Mouse (Mus musculus) liver, adult 2 months (tissue): ENCODE data around the gene Ddx54. TPM values are rescaled to one million over a fixed set of nuclear protein-coding genes. Genes with fewer than 3 reads are reported as not detected.

Experiments used
- DNase-seq: peaks from one replicate; pipeline ENCODE4 v3.0.0-alpha.2; 2011; ENCODE audit warnings: low read depth, low spot score; ENCODE audit errors: extremely low read depth
- H3K27ac ChIP-seq: fragments of 200-500 bp; replicated peaks from 2 replicates; pipeline ENCODE4 v1.5.1; 2012; ENCODE audit warnings: low read depth, mild to moderate bottlenecking, control low read depth, inconsistent platforms, low read length; ENCODE audit not compliant: insufficient read depth
- H3K27me3 ChIP-seq: fragments of 200-500 bp; 2 replicates; pipeline ENCODE4 v1.6.1; 2012; ENCODE audit warnings: mild to moderate bottlenecking, moderate library complexity, low read length, inconsistent platforms; ENCODE audit not compliant: control insufficient read depth, insufficient read depth
- H3K36me3 ChIP-seq: fragments of 200-500 bp; 2 replicates; pipeline ENCODE4 v1.6.1; 2012; ENCODE audit warnings: low read length, inconsistent platforms; ENCODE audit not compliant: control insufficient read depth, insufficient read depth
- H3K4me1 ChIP-seq: fragments of 200-500 bp; 2 replicates; pipeline ENCODE4 v1.6.1; 2011; ENCODE audit warnings: low read length; ENCODE audit not compliant: control insufficient read depth, insufficient read depth
- H3K4me3 ChIP-seq: fragments of 200-500 bp; 2 replicates; pipeline ENCODE4 v1.5.1; 2011; ENCODE audit warnings: low read depth, mild to moderate bottlenecking, control low read depth, low read length, moderate library complexity; ENCODE audit not compliant: insufficient read depth
- H3K79me2 ChIP-seq: fragments of 200-500 bp; 2 replicates; pipeline ENCODE4 v1.6.1; 2012; ENCODE audit warnings: inconsistent platforms, mild to moderate bottlenecking, low read length, moderate library complexity; ENCODE audit not compliant: control insufficient read depth, insufficient read depth
- H3K9ac ChIP-seq: fragments of 200-500 bp; 2 replicates; pipeline ENCODE4 v1.6.1; 2012; ENCODE audit warnings: low read depth, mild to moderate bottlenecking, control low read depth, inconsistent platforms, low read length
- CTCF ChIP-seq: fragments of 200-500 bp; IDR thresholded peaks from 2 replicates; pipeline ENCODE4 v1.5.1; 2011; ENCODE audit warnings: low read depth, low read length, control low read depth
- POLR2A ChIP-seq: fragments of 200-500 bp; IDR thresholded peaks from 2 replicates; pipeline ENCODE4 v1.6.1; 2011; ENCODE audit warnings: low read length, control low read depth; ENCODE audit not compliant: insufficient read depth; ENCODE audit errors: extremely low read depth
- WGBS: fragments of 180-500 bp; shearing (Covaris S2); methylation state at CpG from one replicate; pipeline ENCODE4 v1.1.7; 2018; 5-methylcytosine and 5-hydroxymethylcytosine counted together
- polyA plus RNA-seq: library from polyadenylated mRNA; depleted of rRNA; stranded (reverse); fragments of >200 nt; gene quantifications from 2 replicates; pipeline ENCODE4 v1.2.3, GENCODE M21; 2012
- total RNA-seq: library from RNA; depleted of rRNA; stranded (reverse); fragments of >200 nt; gene quantifications from 2 replicates; pipeline ENCODE4 v1.2.3, GENCODE M21; 2014

The Ddx54 gene
- total and polyA plus RNA-seq, 2 experiments: 15.2 to 24.2 TPM

- peak; percentile 97 for DNase-seq
- Histone ChIP-seq H3K4me3 (peak overlapping the region; percentile 79), H3K4me1 (peaks cover 16% of the 10 kb centered on the region), H3K79me2 (peaks cover 14% of the 10 kb centered on the region), H3K9ac (peak overlapping the region; percentile 90), H3K27ac (peak overlapping the region; percentile 74), H3K36me3 (peaks cover 17% of the 10 kb centered on the region), H3K27me3 (no peaks in the 10 kb centered on the region)
- 5% methylated on average over 17 of the region's 17 CpGs for WGBS
- TF ChIP-seq POLR2A (peak; percentile 62; the same call in 1 of the 2 replicates), CTCF (no peak)
Measured at GRCm38 (mm10) chr5:120586741-120587615, 25.6 kb upstream of the Ddx54 start.

GRCm38 (mm10) chr5:120587616-120587926 is 25.0 kb upstream of the Ddx54 start:
- no peaks in the 10 kb centered on the region for H3K27me3 ChIP-seq
- TF ChIP-seq CTCF (no peak), POLR2A (no peak)
- peak overlapping the region; percentile 73 for H3K27ac ChIP-seq
- WGBS: 6% methylated on average over 9 of the region's 9 CpGs
- H3K36me3 ChIP-seq: peaks cover 13% of the 10 kb centered on the region; the same call in 1 of the 2 replicates
- peaks cover 14% of the 10 kb centered on the region for H3K79me2 ChIP-seq
- H3K4me3 ChIP-seq: peak overlapping the region; percentile 79
- peaks cover 16% of the 10 kb centered on the region for H3K4me1 ChIP-seq
- no peak for DNase-seq
- H3K9ac ChIP-seq: peak overlapping the region; percentile 90

GRCm38 (mm10) chr5:120587940-120588568 is 24.5 kb upstream of the Ddx54 start:
- no peak for DNase-seq
- no peaks in the 10 kb centered on the region for H3K27me3 ChIP-seq
- peak overlapping the region; percentile 90 for H3K9ac ChIP-seq
- H3K4me3 ChIP-seq: peak overlapping the region; percentile 79
- TF ChIP-seq CTCF (no peak), POLR2A (no peak)
- H3K36me3 ChIP-seq: peaks cover 13% of the 10 kb centered on the region; the same call in 1 of the 2 replicates
- peaks cover 16% of the 10 kb centered on the region for H3K4me1 ChIP-seq
- H3K79me2 ChIP-seq: peaks cover 14% of the 10 kb centered on the region
- H3K27ac ChIP-seq: peak overlapping the region; percentile 73
- WGBS: under 1% methylated on average over 29 of the region's 29 CpGs

- H3K4me3 ChIP-seq: peak within 1 kb of the TSS; percentile 79
- H3K4me1 ChIP-seq: peaks cover 16% of the 10 kb centered on the region
- H3K79me2 ChIP-seq: peaks cover 8% of the 10 kb centered on the region
- H3K27me3 ChIP-seq: no peaks in the 10 kb centered on the region
- TF ChIP-seq CTCF (no peak), POLR2A (peak; percentile 98)
- H3K9ac ChIP-seq: peak within 1 kb of the TSS; percentile 90
- H3K36me3 ChIP-seq: peaks cover 10% of the 10 kb centered on the region; the same call in 1 of the 2 replicates
- under 1% methylated on average over 35 of the region's 35 CpGs for WGBS
- DNase-seq: peak; percentile 95
- peak within 1 kb of the TSS; percentile 73 for H3K27ac ChIP-seq
Measured at GRCm38 (mm10) chr5:120588569-120589094, 23.9 kb upstream of the Ddx54 start, which contains the start of the genes Tpcn1 and Iqcd. Gene Tpcn1, minus strand, starts transcription at chr5:120588673. Gene Iqcd, plus strand, starts transcription at chr5:120589016.

GRCm38 (mm10) chr5:120590356-120591010 is 22.1 kb upstream of the Ddx54 start:
- DNase-seq: peak; percentile 56
- no peak overlapping the region for H3K9ac ChIP-seq
- 81% methylated on average over 16 of the region's 16 CpGs for WGBS
- H3K4me1 ChIP-seq: peaks cover 14% of the 10 kb centered on the region
- H3K79me2 ChIP-seq: no peaks in the 10 kb centered on the region; the same call in 1 of the 2 replicates
- no peak overlapping the region for H3K4me3 ChIP-seq
- H3K27me3 ChIP-seq: no peaks in the 10 kb centered on the region
- TF ChIP-seq CTCF: peak; percentile 78
- TF ChIP-seq POLR2A: no peak
- H3K27ac ChIP-seq: no peak overlapping the region
- no peaks in the 10 kb centered on the region for H3K36me3 ChIP-seq
